Mouse (Mus musculus): Measurements from ENCODE around the gene Ppp2r5e.

Ppp2r5e gene

GRCm38 (mm10) chr12:75537673-75538423 lies 58.2 kb downstream of the Ppp2r5e start:
- DNase-seq (ENCODE audit: low read depth), result no peak

- DNase-seq (ENCODE audit: low read depth), result no peak
These were observed 58.9 kb downstream of the Ppp2r5e start for GRCm38 (mm10) chr12:75537019-75537672.

- DNase-seq (ENCODE audit: low read depth), result no peak
These were observed 59.5 kb downstream of the Ppp2r5e start for GRCm38 (mm10) chr12:75536566-75536965.

- no peak for DNase-seq (ENCODE audit: low read depth)
These were observed 62.9 kb downstream of the Ppp2r5e start for GRCm38 (mm10) chr12:75533145-75533544.

- no peak for DNase-seq (ENCODE audit: low read depth)
These were observed 64.2 kb downstream of the Ppp2r5e start for GRCm38 (mm10) chr12:75531895-75532294.

- no peak for DNase-seq (ENCODE audit: low read depth)
These were observed 66.9 kb downstream of the Ppp2r5e start for GRCm38 (mm10) chr12:75528857-75529808.

GRCm38 (mm10) chr12:75528300-75528699 lies 67.7 kb downstream of the Ppp2r5e start:
- no peak for DNase-seq (ENCODE audit: low read depth)

GRCm38 (mm10) chr12:75524199-75524598 lies 71.8 kb downstream of the Ppp2r5e start:
- DNase-seq (ENCODE audit: low read depth), result no peak

GRCm38 (mm10) chr12:75522931-75523330 lies 73.1 kb downstream of the Ppp2r5e start:
- DNase-seq (ENCODE audit: low read depth), result no peak

DNA sequence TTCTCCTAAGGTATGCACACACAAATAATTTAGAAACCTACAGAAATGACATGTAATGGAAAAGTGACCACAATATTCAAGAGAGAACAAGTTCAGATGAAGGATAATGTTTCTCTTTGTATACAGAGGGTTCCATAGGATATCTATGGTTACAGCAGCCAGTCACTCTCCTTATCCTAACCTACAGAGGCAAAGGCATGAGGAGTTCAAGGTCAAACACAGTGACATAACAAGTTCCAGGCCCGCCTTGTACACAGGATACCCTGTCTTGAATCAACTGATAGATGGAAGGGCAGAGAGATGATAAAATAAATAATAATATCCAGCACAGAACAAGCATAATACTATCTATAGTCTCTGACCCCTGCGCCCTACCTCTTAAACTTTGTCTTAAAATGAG lies 73.7 kb downstream of the Ppp2r5e start:
- peak; percentile 19 for DNase-seq (ENCODE audit: low read depth)

DNA sequence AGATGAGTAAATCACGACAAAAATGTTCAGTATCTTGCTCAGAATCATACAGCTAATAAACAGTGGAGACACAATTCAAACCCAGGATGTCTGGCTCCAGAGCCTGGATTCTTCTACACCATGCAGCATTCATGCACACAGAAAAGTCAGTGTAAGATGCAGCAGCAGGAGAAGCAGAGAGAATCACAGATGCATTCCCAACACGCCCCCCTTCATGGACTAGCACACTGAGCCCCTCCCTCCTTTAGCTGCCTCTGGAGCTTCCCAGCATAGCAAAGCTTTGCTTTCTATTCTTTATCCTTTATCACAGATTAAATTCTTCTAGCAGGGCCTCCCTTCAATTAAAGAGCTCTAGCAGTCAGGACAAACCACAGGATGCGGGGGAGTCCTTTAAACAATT lies 75.7 kb downstream of the Ppp2r5e start:
- DNase-seq (ENCODE audit: low read depth), result no peak

- no peak for DNase-seq (ENCODE audit: low read depth)
These were observed 76.7 kb downstream of the Ppp2r5e start for GRCm38 (mm10) chr12:75519181-75519940.

DNA sequence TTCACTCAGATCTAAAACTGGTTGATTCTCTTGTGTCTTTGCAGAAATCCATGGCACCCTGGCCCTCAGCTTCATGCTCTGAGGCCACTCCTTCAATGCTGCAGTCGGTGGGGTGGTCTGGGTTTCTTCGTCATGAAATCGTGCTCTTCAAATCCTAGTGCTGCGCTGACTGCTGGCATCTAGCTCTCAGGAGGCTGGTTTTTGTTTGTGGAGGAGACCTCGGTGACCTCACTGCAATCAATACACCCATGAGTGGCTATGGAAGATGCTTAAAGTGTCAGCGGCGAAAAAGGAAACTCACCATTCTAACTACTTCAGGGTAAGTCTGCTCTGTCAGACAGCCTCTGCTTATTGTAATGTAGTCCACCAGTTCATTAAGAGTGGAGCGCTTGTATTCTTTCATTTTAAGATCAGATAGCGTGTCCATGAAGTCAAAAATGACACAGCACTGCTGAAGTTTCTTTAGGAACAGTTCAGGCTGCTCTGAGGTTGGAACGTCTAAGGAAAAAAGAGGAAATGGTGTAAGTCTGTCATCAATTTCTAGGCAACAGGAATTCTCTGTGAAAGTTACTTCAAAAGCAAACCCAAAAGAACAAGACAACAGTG lies 80.6 kb downstream of the Ppp2r5e start:
- peak; percentile 20 for DNase-seq (ENCODE audit: low read depth)

GRCm38 (mm10) chr12:75511520-75511919 lies 84.5 kb downstream of the Ppp2r5e start:
- DNase-seq (ENCODE audit: low read depth), result no peak

- DNase-seq (ENCODE audit: low read depth), result peak; percentile 30
These were observed 90.9 kb downstream of the Ppp2r5e start for GRCm38 (mm10) chr12:75504991-75505650.

DNA sequence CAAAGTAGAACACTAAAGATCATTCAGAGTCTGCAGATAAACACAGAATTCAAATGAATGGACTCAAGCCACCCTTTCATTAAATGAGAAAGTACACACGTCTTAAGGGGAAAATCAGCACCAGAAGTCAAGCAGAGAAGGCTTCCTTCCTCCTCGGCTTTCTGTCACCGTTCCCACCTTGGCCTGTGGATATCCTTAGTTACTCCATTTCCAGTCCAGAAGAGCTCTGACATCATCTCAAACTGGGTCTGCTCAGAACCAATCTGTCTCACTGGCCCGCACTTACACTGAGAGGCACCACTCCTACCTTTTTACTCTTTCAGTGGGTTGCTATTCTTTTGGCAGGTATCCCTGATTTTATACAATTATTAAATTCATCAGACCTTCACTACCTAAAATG lies 93.4 kb downstream of the Ppp2r5e start:
- no peak for DNase-seq (ENCODE audit: low read depth)

DNA sequence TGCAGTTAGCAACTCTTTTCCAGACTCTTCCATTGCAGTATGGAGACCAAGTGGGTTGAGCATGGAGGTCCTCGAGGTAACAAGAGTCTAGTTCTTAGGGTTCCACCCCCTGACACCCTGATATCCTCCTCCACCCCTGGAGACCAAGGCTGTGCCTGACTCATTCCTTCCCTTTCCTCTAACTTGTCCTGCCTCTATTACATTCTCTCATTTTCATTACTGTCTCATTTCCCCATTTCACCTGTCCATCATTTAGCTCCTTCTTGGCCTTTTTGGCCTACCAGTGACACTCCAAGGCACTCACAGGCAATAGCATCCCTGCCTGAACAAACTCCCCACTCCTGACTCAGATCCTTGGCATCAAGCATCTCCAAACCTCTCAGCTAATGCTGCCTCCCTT lies 98.3 kb downstream of the Ppp2r5e start:
- no peak for DNase-seq (ENCODE audit: low read depth)

DNA sequence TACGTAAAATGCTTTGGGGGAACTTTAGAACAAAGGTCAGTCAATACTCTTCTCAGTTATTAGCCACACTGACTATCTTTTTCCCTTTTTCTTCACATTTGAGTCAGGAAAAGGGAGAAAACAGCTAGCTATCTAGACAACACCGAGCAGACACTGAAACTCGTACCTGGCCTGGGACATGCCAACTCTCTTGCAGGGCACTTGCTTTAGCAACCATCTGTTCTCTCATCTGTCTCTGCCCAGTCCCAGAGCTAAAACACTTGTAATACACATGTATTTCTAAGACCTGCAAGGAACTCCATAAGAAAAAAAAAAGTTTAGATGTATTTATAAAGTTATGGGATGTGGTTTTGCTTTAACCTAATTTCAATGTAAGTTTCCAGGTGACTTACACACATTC lies 100.4 kb downstream of the Ppp2r5e start:
- no peak for DNase-seq (ENCODE audit: low read depth)

GRCm38 (mm10) chr12:75494643-75495042 lies 101.4 kb downstream of the Ppp2r5e start:
- DNase-seq (ENCODE audit: low read depth), result no peak

- DNase-seq (ENCODE audit: low read depth), result no peak
These were observed 103.3 kb downstream of the Ppp2r5e start for GRCm38 (mm10) chr12:75492549-75493327.
